Mouse (Mus musculus): ENCODE measurements around the gene Ubqln1.
A peak's percentile ranks its signal among the peaks of the same experiment; 100 is the strongest.
"Not testable (repeated sequence)": the region's sequence is repeated elsewhere in the genome, so short reads cannot be mapped to it uniquely, and the experiment has no call there.

Ubqln1 gene

DNA sequence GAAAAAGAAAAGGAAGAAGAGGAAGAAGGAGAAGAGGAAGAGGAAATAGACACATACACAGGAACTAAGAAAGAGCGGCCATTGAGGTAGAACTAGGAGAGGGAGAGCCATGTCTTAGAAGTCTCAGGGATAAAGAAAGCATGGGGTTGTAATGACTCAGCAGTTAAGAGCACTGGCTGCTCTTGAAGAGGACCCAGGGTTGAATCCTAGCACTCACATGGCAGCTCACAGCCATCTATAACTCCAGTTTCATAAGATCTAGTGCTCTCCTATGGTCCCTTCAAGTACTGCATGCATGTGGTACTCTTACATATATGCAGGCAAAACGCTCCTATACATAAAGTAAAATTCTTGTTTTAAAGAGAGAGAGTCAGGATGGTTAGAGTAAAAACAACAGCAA is 59.4 kb downstream of the Ubqln1 start:
- DNase-seq (ENCODE audit: low spot score in 2 of 2), result no peak

DNA sequence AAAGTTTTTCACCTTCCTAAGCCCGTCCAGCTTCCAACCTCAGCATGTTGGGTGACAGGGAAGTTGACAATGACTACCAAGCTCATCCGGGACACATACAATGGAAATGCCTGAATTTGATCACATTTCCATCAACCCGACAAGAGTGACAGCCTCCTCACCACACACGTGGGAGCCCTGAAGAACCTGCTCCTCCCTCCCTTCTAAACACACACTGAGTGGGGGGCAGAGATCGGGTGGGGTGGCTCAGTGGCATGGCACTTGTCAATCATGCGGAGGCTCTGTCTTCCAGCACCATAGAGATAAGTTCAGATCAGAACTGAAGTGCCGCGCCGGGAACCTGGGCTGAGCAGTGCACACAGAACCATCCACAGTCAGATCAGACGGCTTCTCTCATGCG is 65.0 kb downstream of the Ubqln1 start:
- no peak for DNase-seq (ENCODE audit: low spot score in 2 of 2)

GRCm38 (mm10) chr13:58149629-58150028 is 65.8 kb downstream of the Ubqln1 start:
- DNase-seq (ENCODE audit: low spot score in 2 of 2), result no peak

DNA sequence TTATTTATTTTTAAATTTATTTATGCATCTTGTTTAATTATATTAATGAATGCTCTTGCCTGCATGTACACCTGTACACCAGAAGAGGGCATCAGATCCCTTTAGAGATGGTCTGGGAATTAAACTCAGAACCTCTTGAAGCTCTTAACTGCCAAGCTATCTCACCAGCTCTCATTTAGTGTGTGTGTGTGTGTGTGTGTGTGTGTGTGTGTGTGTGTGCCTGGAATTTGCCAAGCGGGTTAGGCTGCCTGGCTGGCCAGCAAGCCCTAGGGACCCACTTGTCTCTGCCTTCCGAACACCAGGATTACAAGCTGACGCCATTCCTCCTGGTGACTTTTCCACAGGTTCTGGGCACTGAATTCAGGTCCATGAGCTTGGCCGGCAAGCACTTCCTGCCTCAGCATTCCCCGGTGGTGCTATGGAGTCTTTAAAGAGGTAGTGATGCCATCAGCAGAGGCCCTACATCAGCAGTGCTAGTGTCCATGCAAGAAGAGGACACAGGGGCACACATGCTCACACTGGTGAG is 66.4 kb downstream of the Ubqln1 start:
- no peak for DNase-seq (ENCODE audit: low spot score in 2 of 2)

GRCm38 (mm10) chr13:58148256-58148831 is 67.1 kb downstream of the Ubqln1 start:
- DNase-seq (ENCODE audit: low spot score in 2 of 2), result peak in 1 of 2 experiments; percentile 60

GRCm38 (mm10) chr13:58147760-58148159 is 67.7 kb downstream of the Ubqln1 start:
- no peak for DNase-seq (ENCODE audit: low spot score in 2 of 2)

- DNase-seq (ENCODE audit: low spot score in 2 of 2), result not testable (repeated sequence)
Measured at GRCm38 (mm10) chr13:58146603-58147002, 68.8 kb downstream of the Ubqln1 start.

GRCm38 (mm10) chr13:58131692-58132091 is 83.8 kb downstream of the Ubqln1 start:
- no peak for DNase-seq (ENCODE audit: low spot score in 2 of 2)

DNA sequence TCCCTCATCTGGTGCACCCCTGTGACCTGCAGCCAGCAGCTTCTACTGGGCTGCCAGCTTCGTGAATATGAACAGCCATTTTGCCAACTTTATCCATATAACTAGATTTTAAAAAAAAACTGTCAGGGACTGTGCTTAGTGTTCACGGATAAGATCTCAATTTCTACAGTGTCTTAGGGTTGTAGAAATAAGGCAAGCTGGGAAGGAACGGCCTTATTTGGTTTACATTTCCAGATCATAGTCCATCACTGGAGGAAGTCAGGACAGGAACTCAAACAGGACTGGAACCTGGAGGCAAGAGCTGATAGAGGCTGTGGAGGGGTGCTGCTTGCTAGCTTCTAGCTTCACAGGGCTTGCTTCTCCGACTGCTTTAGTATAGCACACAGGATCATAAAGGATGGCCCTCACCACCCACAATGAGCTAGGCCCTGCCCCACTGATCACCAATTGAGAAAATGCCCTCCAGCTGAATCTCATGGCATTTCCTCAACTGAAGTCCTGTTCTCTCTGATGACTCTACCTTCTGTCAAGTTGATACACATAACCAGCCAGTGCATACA is 85.7 kb downstream of the Ubqln1 start:
- DNase-seq (ENCODE audit: low spot score in 2 of 2), result no peak

- peak; percentile 95 to 96 for DNase-seq (ENCODE audit: low spot score in 2 of 2)
Measured at GRCm38 (mm10) chr13:58128768-58129671, 86.4 kb downstream of the Ubqln1 start.

GRCm38 (mm10) chr13:58128396-58128767 is 87.1 kb downstream of the Ubqln1 start, which contains the start of gene Hnrnpa0:
Hnrnpa0 (minus strand) TSS chr13:58128556.
- DNase-seq (ENCODE audit: low spot score in 2 of 2), result peak; percentile 96 to 99

DNA sequence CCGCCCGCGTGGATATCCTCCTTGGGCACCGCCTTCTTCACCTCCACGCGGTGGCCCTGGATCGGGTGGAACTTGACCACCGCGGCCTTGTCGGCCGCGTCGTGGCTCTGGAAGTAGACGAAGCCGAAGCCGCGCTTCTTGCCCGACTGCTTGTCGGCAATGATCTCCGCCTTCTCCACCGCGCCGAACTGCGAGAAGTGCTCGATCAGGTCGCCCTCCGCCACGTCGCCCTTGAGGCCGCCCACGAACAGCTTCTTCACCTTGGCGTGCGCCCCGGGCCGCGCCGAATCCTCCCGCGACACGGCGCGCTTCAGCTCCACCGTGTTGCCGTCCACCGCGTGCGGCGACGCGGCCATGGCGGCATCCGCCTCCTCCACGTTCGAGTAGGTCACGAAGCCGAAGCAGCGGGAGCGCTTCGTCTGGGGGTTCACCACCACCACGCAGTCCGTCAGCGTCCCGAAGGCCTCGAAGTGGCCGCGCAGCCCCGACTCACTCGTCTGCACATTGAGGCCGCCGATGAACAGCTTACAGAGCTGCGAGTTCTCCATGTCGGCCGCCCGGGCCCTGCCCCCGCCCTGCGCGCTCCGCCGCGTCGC is 87.6 kb downstream of the Ubqln1 start:
- DNase-seq (ENCODE audit: low spot score in 2 of 2), result peak; percentile 55 to 86

DNA sequence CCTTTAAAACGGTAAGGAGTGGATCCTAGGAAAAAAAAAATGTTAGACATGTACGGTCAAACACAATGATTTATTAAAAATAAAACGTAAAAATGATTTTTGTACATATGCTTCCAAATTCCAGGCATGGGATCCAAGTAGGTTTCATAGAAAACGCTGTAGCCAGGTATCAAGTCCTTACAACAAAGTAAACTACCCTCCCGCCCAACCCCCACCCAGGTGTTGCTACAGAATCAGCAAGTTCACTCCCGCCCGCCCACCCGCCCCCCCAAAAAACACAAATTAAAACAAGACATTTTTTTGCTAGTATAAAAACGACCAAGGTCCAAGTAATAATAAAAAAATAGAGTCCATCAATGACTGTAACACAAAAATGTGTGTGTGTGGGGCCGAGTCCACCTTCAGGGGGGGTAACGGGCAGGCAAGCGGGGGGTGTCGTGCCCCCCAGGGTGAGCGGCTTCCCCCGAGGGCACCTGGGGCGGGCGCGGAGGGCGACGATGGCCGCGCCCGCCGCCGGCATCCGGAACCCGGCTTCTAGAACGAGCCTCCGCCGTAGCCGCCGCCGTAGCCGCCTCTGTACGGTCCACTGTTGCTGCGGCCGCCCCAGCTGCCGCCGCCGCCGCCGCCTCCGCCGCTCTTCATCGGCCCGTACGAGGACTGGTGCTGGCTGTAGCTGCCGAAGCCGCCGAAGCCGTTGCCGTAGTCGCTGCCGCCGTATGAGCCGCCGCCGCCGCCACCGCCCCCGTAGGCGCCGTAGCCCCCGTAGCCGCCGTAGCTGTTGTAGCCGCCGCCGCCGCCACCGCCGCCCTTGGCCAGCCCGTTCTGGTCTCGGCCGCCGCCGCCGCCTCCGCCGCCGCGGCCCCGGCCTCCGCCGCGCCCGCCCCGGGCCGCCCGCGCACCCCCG is 88.3 kb downstream of the Ubqln1 start:
- DNase-seq (ENCODE audit: low spot score in 2 of 2), result peak; percentile 52 to 68

Data from spleen, postnatal 4 days (tissue).